Comparison of ENCODE assay signal across 14 mouse cellular contexts in the genomic region with DNA sequence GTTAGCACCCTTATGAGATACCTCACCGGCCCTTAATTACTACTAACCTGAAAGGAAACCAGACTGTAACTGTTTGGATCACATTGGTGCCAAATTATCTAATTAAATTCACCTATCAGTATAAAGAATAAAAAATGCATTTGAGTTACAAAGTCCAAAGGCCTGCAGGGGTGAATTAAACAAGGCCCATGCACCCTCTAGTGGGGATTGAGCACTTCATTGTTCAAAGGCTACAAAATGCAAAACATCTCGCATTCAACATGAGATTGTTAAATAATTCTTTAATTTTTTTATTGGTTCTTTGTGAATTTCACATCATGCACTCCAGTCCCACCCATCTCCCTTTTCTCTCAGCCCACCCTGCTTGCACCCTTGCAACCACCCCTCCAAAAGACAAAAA. TPM values are rescaled to one million over a fixed set of nuclear protein-coding genes. Genes with fewer than 3 reads are reported as not detected.
A peak's percentile ranks its signal among the peaks of the same experiment; 100 is the strongest.
DNase-seq lines count a peak whose midpoint lies in the region; ATAC-seq and TF ChIP-seq lines count a peak whose summit lies in the region.
"Had no signal": no experiment of that assay in that cellular context is flagged by ENCODE, and none has a peak within 500 bp of the region (broad histone marks: within the 10 kb centered on the region; RNA-seq: fewer than 3 reads in every experiment).

No protein-coding gene starts in this region.

- H3K27ac ChIP-seq in intestine, postnatal 0 days (ENCODE audit: low read depth, low read length): no peak overlapping the region
- H3K27ac ChIP-seq in intestine, embryonic 16.5 days (ENCODE audit: low read length): no peak overlapping the region
- H3K27ac ChIP-seq in liver, adult 2 months (replicated peaks; ENCODE audit: insufficient read depth, low read depth, low read length): no peak overlapping the region
- H3K27ac ChIP-seq in liver, embryonic 12.5 days: no peak overlapping the region
- H3K27ac ChIP-seq in cortical plate, adult 2 months (ENCODE audit: insufficient read depth, low read length): no peak overlapping the region
- H3K27ac ChIP-seq: embryonic facial prominence, embryonic 13.5 days; hindbrain, embryonic 14.5 days; liver, embryonic 15.5 days had no signal

- TF ChIP-seq CTCF in intestine, postnatal 0 days (IDR thresholded peaks at IDR 0.05; ENCODE audit: low read depth): 0 out of 2 replicates have a peak, but pooled peaks have one; percentile 32
- no peak for TF ChIP-seq CTCF in liver, adult 2 months (IDR thresholded peaks at IDR 0.05; ENCODE audit: low read depth, low read length)
- peak; percentile 16; the same call in 1 of the 2 replicates for TF ChIP-seq CTCF in cortical plate, adult 2 months (IDR thresholded peaks at IDR 0.05; ENCODE audit: extremely low read depth, insufficient read depth, low read length)

- H3K4me1 ChIP-seq in intestine, postnatal 0 days (replicated peaks; ENCODE audit: control insufficient read depth, insufficient read depth, low read length): no peaks in the 10 kb centered on the region
- H3K4me1 ChIP-seq in intestine, embryonic 16.5 days (ENCODE audit: control insufficient read depth, insufficient read depth, low read length): no peaks in the 10 kb centered on the region
- H3K4me1 ChIP-seq in liver, adult 2 months (ENCODE audit: control insufficient read depth, insufficient read depth, low read length): no peaks in the 10 kb centered on the region
- H3K4me1 ChIP-seq in liver, embryonic 12.5 days: no peaks in the 10 kb centered on the region
- H3K4me1 ChIP-seq in cortical plate, adult 2 months (ENCODE audit: control insufficient read depth, insufficient read depth, low read length): no peaks in the 10 kb centered on the region
- H3K4me1 ChIP-seq: embryonic facial prominence, embryonic 13.5 days; liver, embryonic 15.5 days had no signal

- no peaks in the 10 kb centered on the region for H3K36me3 ChIP-seq in intestine, postnatal 0 days (ENCODE audit: control insufficient read depth, insufficient read depth)
- no peaks in the 10 kb centered on the region for H3K36me3 ChIP-seq in intestine, embryonic 16.5 days (ENCODE audit: control insufficient read depth, insufficient read depth, low read length)
- H3K36me3 ChIP-seq in liver, adult 2 months (ENCODE audit: control insufficient read depth, insufficient read depth, low read length): no peaks in the 10 kb centered on the region
- H3K36me3 ChIP-seq in liver, embryonic 12.5 days: no peaks in the 10 kb centered on the region
- H3K36me3 ChIP-seq: embryonic facial prominence, embryonic 13.5 days; liver, embryonic 15.5 days had no signal

- TF ChIP-seq POLR2A in liver, adult 2 months (IDR thresholded peaks at IDR 0.05; ENCODE audit: extremely low read depth, insufficient read depth, low read length): no peak
- no peak for TF ChIP-seq POLR2A in cortical plate, adult 2 months (IDR thresholded peaks at IDR 0.05; ENCODE audit: extremely low read depth, insufficient read depth, low read length)

- ATAC-seq in intestine, postnatal 0 days: no peak
- no peak for ATAC-seq in intestine, embryonic 16.5 days
- no peak for ATAC-seq in liver, embryonic 12.5 days
- ATAC-seq: midbrain, embryonic 16.5 days had no signal

- 82% methylated on average over 2 of the region's 2 CpGs for whole genome bisulfite sequencing in intestine, postnatal 0 days
- 80% methylated on average over 2 of the region's 2 CpGs for WGBS in intestine, embryonic 16.5 days
- 84% methylated on average over 2 of the region's 2 CpGs for WGBS in liver, adult 2 months
- 76% methylated on average over 2 of the region's 2 CpGs for WGBS in liver, embryonic 12.5 days (ENCODE audit: insufficient replicate concordance)

- peak; percentile 5 for DNase-seq in liver, adult 2 months (ENCODE audit: extremely low read depth, low read depth, low spot score)
- DNase-seq in NIH3T3 (ENCODE audit: low read depth): peak; percentile 47
- no peak for DNase-seq in spleen, postnatal 10 days (ENCODE audit: low spot score in 2 of 2)
- DNase-seq: cerebellum, postnatal 25 days; right cerebral cortex, postnatal 25 days; thymus, adult 2 months had no signal

- H3K79me2 ChIP-seq in liver, adult 2 months (ENCODE audit: control insufficient read depth, insufficient read depth, low read length): no peaks in the 10 kb centered on the region

- H3K27me3 ChIP-seq in intestine, postnatal 0 days (replicated peaks; ENCODE audit: control insufficient read depth, insufficient read depth, low read length): no peaks in the 10 kb centered on the region
- H3K27me3 ChIP-seq in intestine, embryonic 16.5 days (replicated peaks; ENCODE audit: control insufficient read depth, insufficient read depth, low read length): no peaks in the 10 kb centered on the region
- no peaks in the 10 kb centered on the region for H3K27me3 ChIP-seq in liver, adult 2 months (ENCODE audit: control insufficient read depth, insufficient read depth, low read length)
- no peaks in the 10 kb centered on the region for H3K27me3 ChIP-seq in liver, embryonic 12.5 days (replicated peaks)
- H3K27me3 ChIP-seq: embryonic facial prominence, embryonic 13.5 days; liver, embryonic 15.5 days had no signal

- H3K9me3 ChIP-seq in intestine, postnatal 0 days (ENCODE audit: control insufficient read depth): no peaks in the 10 kb centered on the region
- no peaks in the 10 kb centered on the region for H3K9me3 ChIP-seq in intestine, embryonic 16.5 days (ENCODE audit: control insufficient read depth, low read length)
- no peaks in the 10 kb centered on the region for H3K9me3 ChIP-seq in liver, embryonic 12.5 days (replicated peaks)
- H3K9me3 ChIP-seq: embryonic facial prominence, embryonic 13.5 days; liver, embryonic 15.5 days had no signal

- H3K4me3 ChIP-seq in intestine, postnatal 0 days (ENCODE audit: low read depth, low read length): no peak overlapping the region
- H3K4me3 ChIP-seq in intestine, embryonic 16.5 days (ENCODE audit: low read length): no peak overlapping the region
- no peak overlapping the region for H3K4me3 ChIP-seq in liver, adult 2 months (ENCODE audit: insufficient read depth, low read depth, low read length)
- H3K4me3 ChIP-seq in liver, embryonic 12.5 days: no peak overlapping the region
- no peak overlapping the region for H3K4me3 ChIP-seq in cortical plate, adult 2 months (ENCODE audit: insufficient read depth, low read length)
- H3K4me3 ChIP-seq: embryonic facial prominence, embryonic 13.5 days; liver, embryonic 15.5 days had no signal

- H3K4me2 ChIP-seq in intestine, postnatal 0 days (replicated peaks; ENCODE audit: low read depth): no peak overlapping the region
- H3K4me2 ChIP-seq in intestine, embryonic 16.5 days (ENCODE audit: low read depth, low read length): no peak overlapping the region
- H3K4me2 ChIP-seq in liver, embryonic 12.5 days: no peak overlapping the region
- H3K4me2 ChIP-seq: embryonic facial prominence, embryonic 13.5 days; hindbrain, embryonic 14.5 days; liver, embryonic 15.5 days had no signal

- H3K9ac ChIP-seq in intestine, postnatal 0 days (ENCODE audit: low read depth, low read length): no peak overlapping the region
- no peak overlapping the region for H3K9ac ChIP-seq in intestine, embryonic 16.5 days (ENCODE audit: low read depth, low read length)
- H3K9ac ChIP-seq in liver, adult 2 months (ENCODE audit: low read depth, low read length): no peak overlapping the region
- no peak overlapping the region for H3K9ac ChIP-seq in liver, embryonic 12.5 days
- H3K9ac ChIP-seq: embryonic facial prominence, embryonic 13.5 days; hindbrain, embryonic 14.5 days; liver, embryonic 15.5 days had no signal

RNA-seq across cellular contexts. Expression of a gene that starts 38.1 kb away (rescaled TPM):
- 14.3 and 15.8 TPM in 2 replicates for polyA plus RNA-seq in intestine, postnatal 0 days (2015; fragmentation: Nextera tagmentation; extraction: Ambion mirVana)
- polyA plus RNA-seq in intestine, embryonic 16.5 days (2015; fragmentation: Nextera tagmentation; extraction: Ambion mirVana): 40.6 and 45.4 TPM in 2 replicates
- total RNA-seq in liver, adult 2 months (2014; rRNA removed): 23.5 and 32.0 TPM in 2 replicates
- polyA plus RNA-seq in liver, adult 2 months (2012; rRNA removed): 12.6 and 13.8 TPM in 2 replicates
- polyA plus RNA-seq in liver, embryonic 12.5 days (2016; fragmentation: Nextera tagmentation; extraction: Ambion mirVana): 43.9 and 44.5 TPM in 2 replicates
- 19.2 and 21.0 TPM in 2 replicates for polyA plus RNA-seq in cortical plate, adult 2 months (2012; rRNA removed)

Comparison
In these comparisons a context has a peak if more than half of its experiments do, and no peak if none do; other contexts are left out.
1. DNase-seq: peak in liver, adult 2 months (single experiment) and NIH3T3 (single experiment); none in spleen, postnatal 10 days (0 of 2).